Mouse (Mus musculus): Measurements from ENCODE around the gene Qsox1.

The Qsox1 gene

DNA sequence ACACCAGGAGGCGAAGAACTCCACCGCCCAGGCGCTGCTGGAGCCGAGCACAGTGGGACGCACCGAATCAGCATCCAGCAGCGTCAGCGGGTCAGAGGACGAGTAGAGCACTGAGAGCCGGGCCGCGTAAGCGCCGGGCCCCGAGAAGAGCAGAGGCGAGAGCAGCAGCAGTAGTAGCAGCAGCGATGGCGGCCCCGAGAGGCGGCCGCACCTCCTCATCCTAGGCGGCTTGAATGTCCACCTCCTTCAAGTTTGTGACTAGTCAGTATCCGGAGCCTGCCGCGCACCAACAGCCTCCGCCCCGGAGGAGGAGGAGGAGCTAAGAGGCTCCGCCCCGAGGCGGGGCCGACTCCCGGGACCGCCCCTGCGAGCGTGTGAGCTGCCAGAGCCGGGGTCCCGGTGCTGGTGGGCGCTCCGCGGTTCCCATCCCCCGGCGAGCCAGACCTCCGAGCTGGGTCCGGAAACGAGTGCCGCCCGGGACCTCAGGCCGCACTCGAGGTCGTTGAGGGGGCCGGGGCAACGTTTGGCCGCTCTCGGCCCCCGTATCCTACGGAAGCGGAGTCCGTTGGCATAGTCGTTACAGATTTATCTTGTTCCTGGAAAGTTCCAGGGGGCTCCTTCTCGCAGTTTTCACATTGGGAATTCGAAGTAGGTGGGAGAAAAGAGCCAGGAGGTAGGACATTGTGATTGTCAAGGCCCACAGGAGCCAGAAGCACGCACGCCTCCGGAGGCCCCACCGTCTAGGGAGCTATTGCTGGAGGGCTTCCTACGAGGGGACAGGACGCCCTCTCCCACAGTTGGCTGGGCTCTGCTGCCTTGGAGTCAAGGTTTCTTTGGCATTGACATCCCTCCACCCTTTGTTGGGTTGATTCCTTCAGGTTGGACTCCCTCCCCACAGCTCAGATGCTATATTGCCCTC lies at the start of gene Qsox1:
Gene Qsox1, minus strand, starts transcription at position 309 of the 919 bp plus-strand sequence.
- peak; percentile 94 for DNase-seq (ENCODE audit: low spot score)

DNA sequence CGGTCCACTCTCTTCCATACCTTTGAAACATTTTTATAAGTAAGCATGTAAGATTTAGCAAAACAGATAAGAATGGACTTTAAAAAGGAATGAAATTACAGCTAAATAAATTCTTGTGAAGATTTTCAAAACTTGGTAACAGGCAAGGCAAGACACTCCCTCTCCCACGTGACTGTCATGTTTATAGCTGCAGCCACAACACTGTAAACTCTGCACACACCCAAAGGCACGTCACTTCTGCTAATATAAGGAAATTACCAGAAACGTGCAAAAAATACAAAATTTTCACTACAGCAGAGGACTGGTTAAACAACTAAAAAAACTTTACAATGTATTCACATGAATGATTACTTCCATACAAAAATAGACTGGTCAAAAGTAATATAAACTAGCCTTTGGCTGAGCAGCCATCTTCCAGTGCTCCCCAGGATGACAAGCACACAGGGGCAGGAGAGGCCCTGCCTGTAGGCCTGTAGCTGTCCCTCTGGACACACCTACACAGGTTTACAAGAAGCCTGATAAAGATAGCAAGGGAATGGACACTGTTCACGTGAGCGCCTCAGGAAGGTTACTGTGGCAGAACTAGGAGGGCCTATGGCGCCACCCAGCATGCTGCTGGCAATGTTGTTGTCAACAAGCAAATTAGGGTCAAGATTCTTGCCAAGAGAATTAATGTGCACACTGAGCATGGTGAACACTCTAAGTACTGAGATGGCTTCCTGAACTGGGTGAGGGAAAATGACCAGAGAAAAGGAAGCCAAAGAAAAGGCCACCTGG lies 42.4 kb upstream of the Qsox1 start:
- no peak for DNase-seq (ENCODE audit: low spot score)

DNA sequence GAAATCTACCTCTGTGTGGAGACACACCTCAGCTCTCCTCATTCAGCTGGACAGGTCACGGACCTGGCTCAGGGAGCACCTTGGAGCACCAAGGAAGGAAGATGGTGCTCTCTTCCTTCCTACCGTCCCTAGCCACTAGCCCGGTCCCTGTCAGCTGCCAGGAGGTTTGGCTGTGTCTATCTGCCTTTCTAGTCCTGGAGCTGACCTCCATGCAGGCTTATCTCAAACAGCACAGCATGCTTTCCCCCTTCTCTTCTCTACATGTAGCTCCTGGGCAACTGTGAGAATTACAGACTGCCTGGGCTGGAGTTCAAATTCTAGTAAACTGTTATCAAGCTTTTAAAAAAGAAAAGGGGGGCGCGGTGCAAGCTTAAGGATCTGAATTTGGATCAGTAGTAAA lies 40.3 kb upstream of the Qsox1 start:
- DNase-seq (ENCODE audit: low spot score): no peak

DNA sequence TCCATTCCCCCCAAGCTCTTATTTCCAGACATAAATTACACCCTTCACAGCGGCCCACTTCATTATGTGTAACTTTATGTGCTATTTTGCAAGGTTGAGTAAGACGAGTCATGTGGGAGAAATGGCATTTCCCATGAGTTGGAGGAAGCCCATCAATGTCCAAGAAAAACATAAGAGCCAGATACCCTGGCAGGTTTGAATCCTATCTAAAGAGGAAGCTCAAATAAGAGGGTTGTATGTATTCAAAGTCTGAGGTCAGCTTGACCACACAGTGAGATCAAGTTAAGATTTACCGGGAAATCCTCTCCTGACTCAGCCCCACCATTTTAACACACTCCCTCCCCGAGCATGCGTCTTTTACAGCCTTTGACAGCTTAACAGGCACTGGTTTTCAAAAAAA lies 31.5 kb upstream of the Qsox1 start:
- DNase-seq (ENCODE audit: low spot score): no peak

DNA sequence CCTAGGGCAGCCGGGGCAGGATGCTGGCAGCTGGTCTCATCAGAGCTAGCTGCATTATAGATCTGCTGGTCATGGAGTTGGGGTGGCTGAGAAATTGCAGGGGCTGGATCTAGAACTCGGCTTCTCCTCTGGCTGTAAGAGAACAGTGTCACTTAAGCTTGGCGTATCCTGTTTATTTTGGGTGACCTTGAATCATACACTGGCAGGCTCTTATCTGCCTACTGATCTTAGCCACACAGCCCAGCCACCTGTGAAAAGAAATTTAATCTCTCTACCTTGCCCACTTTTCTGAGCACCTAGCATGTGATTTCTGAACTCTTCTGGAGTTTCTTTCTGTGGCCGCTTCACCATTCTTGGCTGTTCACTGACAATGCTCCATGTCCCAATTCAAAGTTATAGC lies 30.8 kb upstream of the Qsox1 start:
- DNase-seq (ENCODE audit: low spot score): no peak

DNA sequence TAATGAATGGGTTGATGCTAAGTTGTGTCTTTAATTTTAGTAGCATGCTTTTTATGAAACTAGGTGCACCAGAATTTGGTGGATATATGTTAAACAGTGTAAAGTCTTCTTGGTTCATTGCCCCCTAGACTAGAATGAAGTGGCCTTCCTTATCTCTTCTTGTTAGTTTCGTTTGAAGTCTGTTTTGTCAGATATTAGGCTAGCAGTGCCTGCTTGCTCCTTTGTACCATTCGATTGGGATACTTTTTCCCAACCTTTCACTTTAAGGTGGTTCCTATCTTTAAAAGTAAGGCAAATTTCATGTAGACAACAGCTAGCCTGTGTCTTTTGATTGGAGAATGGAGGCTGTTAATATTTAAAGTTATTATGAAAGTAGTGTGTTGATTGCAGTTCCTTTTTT lies 23.0 kb upstream of the Qsox1 start:
- DNase-seq (ENCODE audit: low spot score): no peak

DNA sequence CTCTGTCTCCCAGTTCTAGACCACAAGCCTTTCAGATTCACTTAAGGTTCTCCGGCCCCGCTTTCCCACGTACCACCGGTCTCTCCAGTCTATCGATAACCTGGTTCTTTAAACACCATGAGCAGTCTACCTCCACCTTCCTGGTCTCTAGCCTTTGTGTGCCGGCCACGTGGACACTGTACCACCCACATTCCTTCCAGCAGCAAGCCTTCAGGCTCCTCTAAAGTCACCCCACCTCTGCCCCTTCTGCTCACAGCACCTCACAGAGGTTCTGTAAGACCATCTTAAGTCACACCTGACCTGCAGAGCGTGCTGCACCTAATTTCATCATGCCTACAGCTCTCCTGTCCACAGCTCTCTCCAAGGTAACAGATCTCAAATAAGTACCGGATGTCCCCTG lies 20.9 kb upstream of the Qsox1 start:
- DNase-seq (ENCODE audit: low spot score): no peak

DNA sequence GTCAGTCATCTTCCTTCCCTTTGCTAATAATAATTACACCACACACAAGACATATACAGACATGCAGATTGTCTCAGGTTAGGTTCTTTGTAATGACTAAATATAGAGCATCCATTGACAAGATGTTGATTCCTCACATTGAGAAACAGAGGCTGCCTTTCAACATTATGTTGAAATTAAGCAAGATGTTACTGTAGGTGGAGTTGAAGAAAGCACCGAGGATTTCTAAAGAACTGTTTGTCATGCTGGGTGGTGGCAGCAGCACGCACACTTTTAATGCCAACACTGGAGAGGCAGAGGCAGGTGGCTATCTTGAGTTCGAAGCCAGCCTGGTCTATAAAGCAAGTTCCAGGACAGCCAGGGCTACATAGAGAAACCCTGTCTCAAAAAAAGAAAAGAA lies 19.3 kb upstream of the Qsox1 start:
- DNase-seq (ENCODE audit: low spot score): no peak

DNA sequence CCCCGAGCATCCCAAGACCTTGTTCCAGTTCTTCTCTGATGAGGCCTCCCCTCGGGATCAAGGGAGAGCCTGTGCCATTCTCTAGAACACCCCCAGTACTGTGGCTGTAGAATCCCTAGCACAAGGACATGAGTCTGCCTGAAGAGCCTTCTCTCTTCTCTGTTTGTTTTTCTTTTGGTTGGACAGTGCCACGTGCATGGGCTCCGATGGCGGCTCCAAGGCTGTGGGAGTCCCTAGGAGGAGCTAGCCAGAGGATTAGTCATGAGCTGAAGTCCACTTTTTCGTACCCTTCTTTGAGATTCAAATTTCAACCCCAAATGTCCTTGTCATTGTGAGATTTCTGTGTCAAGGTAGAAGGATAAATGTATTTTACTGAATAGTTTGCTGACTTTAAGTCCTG lies 18.2 kb upstream of the Qsox1 start:
- DNase-seq (ENCODE audit: low spot score): no peak

DNA sequence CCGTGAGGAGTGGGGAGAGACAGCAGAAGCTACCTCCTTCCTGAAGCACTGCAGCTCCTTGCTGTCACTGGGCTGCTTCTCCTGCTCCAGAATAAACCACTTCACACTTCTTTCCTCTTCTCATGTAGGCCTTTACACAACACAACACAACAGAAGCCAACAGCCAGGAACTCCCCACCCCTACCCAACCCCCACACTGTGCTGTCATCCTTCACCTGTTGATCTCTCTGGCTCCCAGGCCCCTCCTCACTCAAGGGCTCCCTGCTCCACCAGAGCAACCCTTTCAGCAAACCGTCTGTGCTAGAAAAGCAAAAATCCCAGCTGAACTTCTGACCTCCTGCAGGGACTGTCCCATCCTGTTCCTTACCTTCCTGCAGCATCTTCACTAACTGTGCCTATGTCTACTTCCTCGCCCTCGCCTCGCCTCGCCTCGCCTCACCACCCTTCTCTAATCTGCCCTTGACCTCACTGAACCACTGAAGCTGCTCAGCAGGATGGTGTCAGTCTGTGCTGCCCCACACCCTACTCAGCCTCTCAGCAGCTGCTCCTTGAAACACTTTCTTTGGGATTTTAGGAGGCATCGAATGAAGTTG lies 15.1 kb upstream of the Qsox1 start:
- no peak for DNase-seq (ENCODE audit: low spot score)

DNA sequence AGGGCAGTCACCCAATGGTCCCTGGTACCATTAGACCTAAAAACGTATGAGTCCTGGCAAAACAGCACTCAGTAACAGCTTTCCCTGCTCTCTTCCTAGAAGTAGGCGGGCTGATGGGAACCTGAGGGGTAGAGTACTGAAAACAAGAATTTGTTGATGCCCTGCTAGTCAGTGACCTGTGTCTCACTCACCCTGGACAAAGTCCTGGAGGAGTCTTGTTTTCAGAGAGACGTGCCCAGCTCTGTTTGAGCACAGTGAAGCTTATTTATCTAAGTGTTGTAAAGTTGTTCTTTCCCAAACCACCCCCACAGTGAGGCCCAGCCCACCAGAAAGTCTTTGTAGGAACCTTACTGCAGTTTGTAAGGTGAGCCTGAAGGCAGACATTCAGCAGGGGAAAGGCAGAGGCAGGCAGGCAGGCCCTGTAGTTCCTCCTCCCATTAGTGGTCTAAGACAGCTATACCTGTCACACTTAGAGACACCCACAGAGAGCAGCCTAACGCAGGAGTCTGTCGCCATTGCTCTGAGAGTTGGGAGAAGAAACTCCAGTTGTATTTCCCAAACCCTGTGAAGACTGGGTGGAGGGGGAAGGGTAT lies 14.2 kb upstream of the Qsox1 start:
- no peak for DNase-seq (ENCODE audit: low spot score)

DNA sequence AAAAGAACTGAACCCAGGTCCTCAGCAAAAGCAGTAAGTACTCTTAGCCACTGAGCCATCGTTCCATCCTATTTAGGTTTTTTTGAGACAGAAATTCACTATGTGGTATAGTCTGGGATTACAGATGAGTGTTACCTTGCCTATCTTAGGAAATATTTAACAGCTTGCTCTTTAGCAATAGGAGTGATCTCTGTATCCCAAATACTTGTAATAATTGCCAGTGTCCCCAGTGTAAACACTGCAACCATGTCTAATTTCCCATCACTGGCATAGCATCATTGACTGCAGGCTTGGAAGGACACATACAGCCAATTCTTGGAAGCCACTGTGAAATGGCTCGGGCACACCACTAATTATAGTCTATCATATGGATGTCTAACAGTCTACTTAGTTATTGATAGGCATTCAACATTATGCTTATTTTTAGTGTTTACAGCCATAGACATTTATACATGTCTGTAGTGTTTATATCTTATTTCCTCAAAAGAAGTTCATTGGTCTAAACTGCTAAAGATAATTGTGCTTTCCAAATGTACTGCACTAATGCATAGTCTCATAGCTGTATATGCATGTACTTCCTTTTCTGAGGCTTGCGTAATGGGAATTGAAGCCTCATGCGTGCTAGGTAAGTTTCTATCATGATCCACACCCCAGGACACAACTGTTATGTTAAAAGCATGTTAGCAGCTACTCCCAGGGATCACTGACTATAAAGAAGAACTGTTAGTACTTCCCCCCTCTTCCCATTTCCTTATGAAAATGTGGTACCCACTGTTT lies 13.4 kb upstream of the Qsox1 start:
- no peak for DNase-seq (ENCODE audit: low spot score)

DNA sequence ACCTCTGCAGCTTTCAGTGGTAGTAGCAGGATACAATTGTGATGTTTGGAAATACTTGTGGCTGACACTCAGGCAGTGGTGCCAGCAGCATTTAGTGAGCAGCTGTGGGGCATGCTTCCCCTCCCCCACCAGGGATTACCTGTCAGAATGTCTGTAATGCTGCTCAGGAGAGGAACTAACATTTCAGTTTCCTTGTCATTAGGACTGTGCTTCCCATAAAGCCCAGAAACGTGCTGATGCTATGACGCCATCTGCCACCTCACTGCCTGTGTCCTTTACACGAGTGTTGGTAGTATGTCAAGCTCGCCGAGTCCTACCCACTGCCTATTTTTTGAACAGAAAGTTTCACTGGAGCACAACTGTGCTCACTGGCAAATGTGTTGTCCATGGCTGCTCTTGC lies 8.0 kb upstream of the Qsox1 start:
- no peak for DNase-seq (ENCODE audit: low spot score)

DNA sequence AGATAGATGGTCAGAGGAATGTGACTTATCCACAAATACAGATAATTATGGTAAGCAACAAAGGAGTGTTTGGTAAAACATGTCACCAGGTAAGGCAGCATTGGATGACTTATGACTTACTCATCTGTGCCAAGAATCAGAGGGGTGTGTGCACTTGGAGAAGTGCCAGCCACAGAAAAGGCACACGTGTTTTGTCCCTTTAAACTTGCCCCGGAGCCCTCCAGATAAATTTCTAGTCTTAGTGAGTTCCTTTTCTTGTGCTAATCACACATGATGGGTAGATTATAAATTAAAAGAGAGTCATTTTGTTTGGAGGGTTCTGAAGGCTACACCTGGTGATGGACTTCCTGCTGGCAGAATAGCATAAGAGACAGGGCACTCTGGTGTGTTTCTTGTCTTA lies 3.5 kb upstream of the Qsox1 start:
- DNase-seq (ENCODE audit: low spot score): no peak

DNA sequence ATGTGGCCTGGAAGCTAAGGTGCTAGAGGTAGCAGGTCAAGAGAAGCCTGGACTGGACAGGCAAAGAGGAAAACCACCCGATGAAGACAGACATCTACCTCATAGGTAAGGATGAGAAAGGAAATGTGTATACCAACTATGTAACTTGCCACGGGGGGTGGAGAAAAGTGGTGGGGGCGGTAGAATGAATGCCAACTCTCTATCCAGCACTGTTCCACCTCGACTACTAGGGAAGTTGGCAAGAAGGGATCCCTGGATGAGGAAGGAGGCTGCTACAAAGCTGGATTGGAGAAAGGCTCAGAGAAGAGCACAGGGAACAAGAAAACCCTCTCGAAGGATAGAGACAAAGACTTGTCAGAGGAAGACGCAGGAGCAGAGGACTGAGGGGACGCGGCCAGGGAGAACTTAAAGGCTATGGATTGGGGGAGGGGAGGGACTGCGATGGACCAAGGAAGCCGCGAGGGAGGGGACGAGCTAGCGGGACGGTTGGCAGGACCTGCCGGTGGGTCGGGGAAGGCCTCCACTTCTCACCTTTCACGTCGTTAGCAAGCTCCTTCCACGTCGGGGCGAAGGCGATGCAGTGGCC lies 601 bp downstream of the Qsox1 start:
- no peak for DNase-seq (ENCODE audit: low spot score)

DNA sequence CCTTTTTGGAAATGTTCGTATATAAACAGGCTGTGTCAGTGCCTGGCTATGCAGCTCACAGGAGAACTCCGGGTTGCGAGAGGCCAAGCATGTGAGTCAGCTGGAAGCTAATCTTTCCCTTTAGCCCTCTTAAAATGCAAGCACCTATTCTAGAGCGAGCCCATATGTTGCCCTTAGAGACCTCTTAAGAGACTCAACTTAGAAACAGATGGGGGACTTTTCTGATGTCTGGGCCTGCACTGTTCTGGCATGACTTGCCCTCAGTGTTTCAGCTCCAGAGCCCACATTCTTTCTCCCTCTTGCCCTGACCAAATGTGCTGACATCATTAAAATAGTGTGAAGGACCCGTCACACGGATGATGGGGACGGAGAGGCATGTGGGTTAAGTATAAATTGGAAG lies 2.1 kb downstream of the Qsox1 start:
- DNase-seq (ENCODE audit: low spot score): no peak

DNA sequence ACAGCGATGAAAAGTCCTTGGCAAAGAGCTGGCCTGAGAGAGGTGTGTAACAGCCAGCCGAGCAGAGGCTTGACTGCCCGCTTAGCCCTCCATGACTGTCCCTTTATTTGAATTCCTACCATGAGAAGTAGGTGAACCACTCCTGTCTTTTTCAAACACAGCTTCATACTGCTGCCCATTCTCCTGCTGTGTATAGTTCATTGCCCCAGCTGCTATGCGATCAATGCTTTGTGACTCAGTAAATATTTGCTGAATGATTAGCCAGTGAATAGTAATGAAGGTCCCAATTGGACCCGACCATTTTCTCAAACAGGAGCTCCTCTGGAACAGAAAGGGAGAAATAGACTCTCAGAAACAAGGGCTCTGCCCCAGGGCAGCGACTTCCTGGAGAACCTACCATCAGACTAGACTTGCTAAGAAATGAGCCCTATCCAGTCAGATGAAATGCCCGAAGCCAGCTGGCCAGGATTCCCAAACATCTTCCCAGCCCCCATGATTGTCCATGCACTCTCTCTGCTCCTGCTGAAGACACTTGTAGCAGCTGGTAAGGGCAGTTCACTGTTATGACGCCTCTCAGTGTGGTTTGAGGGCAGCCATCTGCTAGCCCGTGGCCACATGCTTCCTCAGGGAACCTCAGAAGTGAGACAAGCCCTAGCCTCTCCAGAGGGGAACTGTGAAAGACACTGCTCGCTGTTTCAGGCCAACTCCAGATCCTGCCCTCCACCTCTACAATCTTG lies 2.8 kb downstream of the Qsox1 start:
- DNase-seq (ENCODE audit: low spot score): no peak

DNA sequence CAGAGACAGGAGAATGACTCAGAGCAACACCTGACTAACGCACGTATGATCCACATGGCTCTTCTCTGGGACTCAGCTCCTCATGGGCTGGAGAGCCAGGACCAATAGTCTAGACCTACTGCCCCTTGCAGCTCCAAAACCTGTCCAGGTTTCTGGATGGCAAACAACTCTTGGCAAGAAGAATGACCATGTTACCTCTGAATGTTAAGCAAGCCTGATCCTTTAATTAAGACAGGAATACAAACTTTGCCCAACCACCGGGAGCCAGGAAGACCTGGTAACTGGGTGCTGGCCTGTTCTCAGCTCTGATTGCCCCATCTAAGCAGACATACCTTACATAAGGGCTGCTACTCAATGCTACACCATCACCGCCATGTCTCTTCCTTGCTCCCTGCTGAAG lies 4.4 kb downstream of the Qsox1 start:
- DNase-seq (ENCODE audit: low spot score): no peak

DNA sequence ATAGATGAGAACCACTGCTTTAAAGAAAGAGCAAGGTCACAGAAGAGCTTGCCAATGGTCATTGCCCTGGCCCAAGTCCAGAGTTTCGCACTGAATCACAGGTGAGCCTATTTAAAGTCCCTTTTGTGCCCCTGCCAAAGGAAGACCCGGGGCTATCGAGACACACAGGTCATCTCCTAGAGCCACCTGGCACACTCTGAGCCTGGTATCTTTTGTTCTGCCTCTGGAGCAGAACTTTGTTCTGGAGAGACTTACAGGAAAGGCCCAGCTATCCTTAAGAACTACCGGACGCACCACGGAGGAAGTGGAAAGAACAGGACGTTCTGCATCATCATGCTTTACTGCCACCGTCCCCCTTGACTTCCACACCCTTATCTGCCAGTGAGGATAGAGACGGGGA lies 7.1 kb downstream of the Qsox1 start:
- DNase-seq (ENCODE audit: low spot score): no peak

Measured in MN1 (cell line).